Mouse (Mus musculus) heart, adult 10 weeks (tissue): ENCODE measurements around the gene Olfr1133. TPM values are rescaled to one million over a fixed set of nuclear protein-coding genes. Genes with fewer than 3 reads are reported as not detected.

Experiments
- polyA plus RNA-seq: library from polyadenylated mRNA; stranded (reverse); fragments of 350-450 nt; fragmentation: Illumina TruSeq; extraction: RNeasy Lipid Tissue Mini Kit (QIAGEN cat#74804); gene quantifications from one replicate; pipeline ENCODE4 v1.2.3, GENCODE M21; 2014; ENCODE audit warnings: low read depth, low replicate concordance

Olfr1133 gene
- polyA plus RNA-seq, result not detected

DNA sequence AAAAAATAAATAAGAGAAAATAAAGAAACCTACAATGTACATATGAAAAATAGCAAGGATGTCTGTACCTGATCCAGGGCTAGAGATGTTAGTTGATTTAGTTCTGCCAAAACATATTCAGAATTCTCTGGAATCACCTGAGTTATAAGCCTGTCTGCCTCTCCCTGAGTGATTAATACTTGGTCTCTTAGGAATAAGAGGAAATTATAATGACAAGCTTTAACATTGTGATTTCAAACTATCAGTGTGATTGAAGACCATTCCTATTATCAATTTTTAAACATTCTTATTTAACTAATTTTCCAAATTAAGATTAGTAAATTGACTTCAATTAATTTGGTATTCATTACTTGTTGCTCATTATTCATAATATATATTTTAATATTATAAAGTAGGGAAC is at the start of gene Olfr1133:
TSS of gene Olfr1133 (minus strand) at position 101 of the 400 bp plus-strand sequence.

DNA sequence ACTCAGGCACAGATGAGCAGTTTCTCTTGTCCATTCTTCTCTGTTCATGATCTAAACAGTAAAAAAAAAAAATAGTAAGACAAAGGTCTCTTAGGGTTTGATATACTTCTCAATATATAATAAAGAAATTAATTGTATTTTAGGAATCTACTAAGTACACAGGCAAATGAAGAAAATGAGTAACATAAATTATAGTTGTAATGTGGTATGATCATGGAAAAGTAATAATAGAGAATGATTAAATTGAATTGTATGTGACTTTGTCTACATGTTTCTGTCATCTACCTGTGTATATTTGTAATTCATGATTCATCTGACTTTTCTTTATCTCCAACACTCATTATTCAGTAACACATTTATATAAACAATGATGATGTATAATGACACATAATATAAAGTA is 46.7 kb upstream of the Olfr1133 start, which contains the start of gene Olfr1136:
TSS of gene Olfr1136 (minus strand) at position 101 of the 400 bp plus-strand sequence.

DNA sequence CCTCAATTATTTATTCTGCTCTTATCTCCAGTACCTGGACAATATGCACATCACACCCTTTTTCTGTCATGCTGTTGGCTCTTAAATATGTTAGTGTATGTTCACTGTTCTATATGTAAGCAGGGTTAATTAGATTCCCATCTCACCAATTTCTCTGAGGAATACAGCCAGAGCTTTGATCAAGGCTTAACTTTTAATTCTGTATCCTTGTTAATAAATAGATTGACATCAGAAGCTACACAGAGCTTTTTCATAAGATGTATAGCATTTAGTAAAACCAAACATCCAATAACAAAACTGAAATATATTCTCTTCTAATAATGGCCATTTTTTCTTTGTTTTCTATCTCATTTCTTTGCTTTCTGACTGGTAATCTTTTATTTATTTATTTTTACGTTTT is 26.4 kb upstream of the Olfr1133 start, which contains the start of gene Olfr1135:
TSS of gene Olfr1135 (minus strand) at position 101 of the 400 bp plus-strand sequence.

DNA sequence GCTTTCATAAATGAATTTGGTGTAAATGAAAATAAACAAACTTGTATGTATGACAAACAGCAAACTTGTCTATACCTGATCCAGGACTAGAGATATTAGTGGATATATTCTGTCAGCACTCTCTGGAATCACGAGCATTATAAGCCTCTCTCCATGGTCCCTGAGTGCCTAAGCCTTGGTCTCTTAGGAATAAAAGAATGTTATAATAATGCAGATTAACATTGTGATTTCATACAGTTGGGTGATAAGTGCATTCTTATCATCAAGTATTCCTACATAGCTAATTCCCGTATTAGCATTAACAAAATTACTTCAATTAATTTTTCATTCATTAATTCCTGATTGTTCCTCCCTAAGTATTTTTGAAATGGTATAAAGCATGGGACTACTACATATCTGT is 11.2 kb upstream of the Olfr1133 start, which contains the start of gene Olfr1134:
TSS of gene Olfr1134 (minus strand) at position 101 of the 400 bp plus-strand sequence.

DNA sequence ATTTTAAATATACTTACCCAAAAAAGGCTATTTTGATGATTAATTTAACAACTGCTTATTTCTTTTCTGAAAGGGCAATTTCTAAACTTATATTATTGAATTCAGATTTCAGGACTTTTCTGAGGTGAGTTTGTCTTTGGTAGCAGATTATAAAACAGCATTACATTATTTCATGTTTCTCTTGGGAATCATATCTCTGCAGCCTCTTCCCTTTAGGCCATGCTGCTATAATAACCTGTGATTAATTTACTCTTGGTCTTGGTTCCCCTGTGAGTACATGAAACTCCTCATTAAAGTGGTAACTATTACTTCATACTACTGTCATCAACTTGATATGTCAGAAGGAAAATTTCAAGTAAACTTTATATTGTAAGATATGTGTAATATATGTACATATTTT is 9.7 kb downstream of the Olfr1133 start, which contains the start of gene Olfr1132:
TSS of gene Olfr1132 (minus strand) at position 101 of the 400 bp plus-strand sequence.

DNA sequence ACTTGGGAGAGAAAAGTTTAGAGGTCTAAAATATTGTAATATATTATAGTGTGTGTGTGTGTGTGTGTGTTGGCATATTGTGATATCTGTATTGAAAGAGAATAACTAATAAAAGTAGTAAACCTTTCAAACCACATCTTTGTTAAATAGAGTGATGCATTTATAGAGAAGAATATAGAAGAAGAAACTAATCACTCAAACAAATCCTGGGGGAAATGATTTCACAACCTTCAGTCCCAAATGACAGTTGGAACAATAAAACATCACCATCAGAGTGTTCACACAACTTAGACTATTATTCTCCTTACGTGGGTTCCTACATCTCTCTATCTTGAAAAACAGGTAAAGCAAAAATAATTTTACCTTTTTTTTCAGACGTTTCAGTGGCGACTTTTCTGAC is 20.4 kb downstream of the Olfr1133 start, which contains the start of gene Olfr1131:
TSS of gene Olfr1131 (plus strand) at position 301 of the 400 bp plus-strand sequence.

DNA sequence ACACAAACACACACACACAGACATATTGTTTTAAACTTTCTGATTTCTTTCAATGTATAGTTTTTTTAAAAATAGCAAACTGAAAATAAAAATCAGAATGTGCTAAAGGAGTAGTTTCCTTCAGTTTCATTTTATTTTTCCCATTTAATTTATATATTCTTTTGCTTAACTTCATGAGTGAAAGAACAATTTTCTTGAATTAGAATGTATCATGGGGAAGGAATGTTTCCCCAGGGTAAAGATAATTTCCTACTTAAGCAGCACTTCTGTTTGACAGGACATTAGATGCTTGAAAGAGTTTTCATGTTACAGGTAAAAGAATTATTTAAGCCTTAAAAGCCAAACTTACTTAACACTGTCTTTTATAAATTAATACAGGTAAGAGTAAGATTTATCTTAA is 41.3 kb downstream of the Olfr1133 start, which contains the start of gene Olfr1130:
TSS of gene Olfr1130 (plus strand) at position 301 of the 400 bp plus-strand sequence.

Other genes with a start within 250 kb of the Olfr1133 start
- not detected for gene Olfr1123, start 230.7 kb downstream of the Olfr1133 start, polyA plus RNA-seq
- gene Olfr1124, start 217.1 kb downstream of the Olfr1133 start, polyA plus RNA-seq, result not detected
- not detected for gene Olfr1126, start 193.4 kb downstream of the Olfr1133 start, polyA plus RNA-seq
- not detected for gene Pramel7, start 150.3 kb downstream of the Olfr1133 start, polyA plus RNA-seq
- gene Pramel6, start 140.8 kb downstream of the Olfr1133 start, polyA plus RNA-seq, result not detected
- gene Olfr153, start 115.6 kb downstream of the Olfr1133 start, polyA plus RNA-seq, result not detected
- gene Olfr1128, start 101.8 kb downstream of the Olfr1133 start, polyA plus RNA-seq, result not detected
- gene Olfr1129, start 73.5 kb downstream of the Olfr1133 start, polyA plus RNA-seq, result not detected
- not detected for gene Olfr1130, start 41.2 kb downstream of the Olfr1133 start, polyA plus RNA-seq
- gene Olfr1131, start 20.3 kb downstream of the Olfr1133 start, polyA plus RNA-seq, result not detected
- not detected for gene Olfr1132, start 9.8 kb downstream of the Olfr1133 start, polyA plus RNA-seq
- gene Olfr1134, start 11.1 kb upstream of the Olfr1133 start, polyA plus RNA-seq, result not detected
- gene Olfr1135, start 26.3 kb upstream of the Olfr1133 start, polyA plus RNA-seq, result not detected
- gene Olfr1136, start 46.6 kb upstream of the Olfr1133 start, polyA plus RNA-seq, result not detected
- not detected for gene Olfr1137, start 65.8 kb upstream of the Olfr1133 start, polyA plus RNA-seq
- gene Olfr1138, start 92.6 kb upstream of the Olfr1133 start, polyA plus RNA-seq, result not detected
- not detected for gene Olfr1140, start 96.4 kb upstream of the Olfr1133 start, polyA plus RNA-seq
- gene Olfr1141, start 106.6 kb upstream of the Olfr1133 start, polyA plus RNA-seq, result not detected
- not detected for gene Olfr152, start 132.1 kb upstream of the Olfr1133 start, polyA plus RNA-seq
- gene Olfr1143, start 153.2 kb upstream of the Olfr1133 start, polyA plus RNA-seq, result not detected
- not detected for gene Olfr1145, start 162.4 kb upstream of the Olfr1133 start, polyA plus RNA-seq
- not detected for gene Olfr1148, start 183.2 kb upstream of the Olfr1133 start, polyA plus RNA-seq
- not detected for gene Olfr1150-ps1, start 196.6 kb upstream of the Olfr1133 start, polyA plus RNA-seq
- gene Olfr1151, start 208.5 kb upstream of the Olfr1133 start, polyA plus RNA-seq, result not detected
- gene Olfr1152, start 219.1 kb upstream of the Olfr1133 start, polyA plus RNA-seq, result not detected
- not detected for gene Olfr1153, start 247.6 kb upstream of the Olfr1133 start, polyA plus RNA-seq